23 mouse cellular contexts compared by ENCODE assay signal in the genomic region with DNA sequence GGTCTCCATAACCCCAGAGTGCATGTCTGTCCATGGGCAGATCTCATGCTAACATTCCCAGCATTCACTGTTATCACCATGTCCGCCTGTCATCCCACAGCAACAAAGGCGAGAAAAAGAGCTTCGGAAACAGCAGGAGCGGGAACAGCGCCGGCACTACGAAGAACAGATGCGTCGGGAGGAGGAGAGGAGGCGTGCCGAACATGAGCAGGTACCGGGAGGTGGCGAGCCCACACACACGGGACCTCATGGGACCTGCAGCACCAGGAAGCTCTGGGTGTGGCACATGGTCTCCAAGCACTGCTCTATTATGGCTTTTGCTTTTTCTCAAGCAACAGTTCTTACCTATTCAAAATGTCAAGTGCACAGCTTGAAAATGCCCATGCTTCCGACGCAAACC.
"Had no signal": no experiment of that assay in that cellular context is flagged by ENCODE, and none has a peak within 500 bp of the region (broad histone marks: within the 10 kb centered on the region; RNA-seq: fewer than 3 reads in every experiment).

No protein-coding gene starts in this region.

- ATAC-seq: hindbrain, postnatal 0 days; intestine, embryonic 16.5 days; liver, embryonic 12.5 days had no signal

- H3K36me3 ChIP-seq: kidney, embryonic 15.5 days; limb, embryonic 10.5 days; limb, embryonic 12.5 days; liver, embryonic 12.5 days had no signal

- H3K4me2 ChIP-seq: heart, embryonic 12.5 days; hindbrain, embryonic 13.5 days; hindbrain, embryonic 15.5 days; kidney, embryonic 15.5 days; limb, embryonic 12.5 days; liver, embryonic 12.5 days had no signal

- H3K4me3 ChIP-seq: heart, embryonic 12.5 days; hindbrain, embryonic 13.5 days; hindbrain, embryonic 15.5 days; kidney, embryonic 15.5 days; left cerebral cortex, adult 2 months; limb, embryonic 10.5 days; limb, embryonic 12.5 days; liver, embryonic 12.5 days had no signal

- H3K27ac ChIP-seq: hindbrain, embryonic 13.5 days; hindbrain, embryonic 15.5 days; hindbrain, postnatal 0 days; kidney, embryonic 15.5 days; kidney, postnatal 0 days; left cerebral cortex, adult 2 months; limb, embryonic 10.5 days; limb, embryonic 12.5 days; liver, embryonic 12.5 days; liver, embryonic 14.5 days had no signal

- H3K9me3 ChIP-seq: heart, embryonic 12.5 days; hindbrain, embryonic 13.5 days; hindbrain, embryonic 15.5 days; kidney, embryonic 15.5 days; limb, embryonic 10.5 days; limb, embryonic 12.5 days; liver, embryonic 12.5 days had no signal

- H3K27me3 ChIP-seq: heart, embryonic 12.5 days; hindbrain, embryonic 13.5 days; hindbrain, embryonic 15.5 days; kidney, embryonic 15.5 days; limb, embryonic 12.5 days; liver, embryonic 12.5 days had no signal

- H3K9ac ChIP-seq: heart, embryonic 12.5 days; hindbrain, embryonic 13.5 days; hindbrain, embryonic 15.5 days; kidney, embryonic 15.5 days; limb, embryonic 12.5 days; liver, embryonic 12.5 days; liver, embryonic 14.5 days had no signal

- H3K4me1 ChIP-seq: hindbrain, embryonic 13.5 days; hindbrain, embryonic 15.5 days; kidney, embryonic 15.5 days; limb, embryonic 10.5 days; limb, embryonic 12.5 days; liver, embryonic 12.5 days had no signal

- DNase-seq: gastrocnemius, postnatal 14 days; gastrocnemius, postnatal 36 days; heart, adult 18-20 months; heart, postnatal 10 days; heart, postnatal 36 days; kidney, adult 11 months; kidney, adult 2 months; kidney, adult 9 months; kidney, postnatal 14 days; kidney, postnatal 36 days; liver had no signal
